ENCODE assay signal across 7 mouse cellular contexts in genomic region chr3:144616654-144617425, GRCm38 (mm10). TPM values are rescaled to one million over a fixed set of nuclear protein-coding genes. Genes with fewer than 3 reads are reported as not detected.
A peak's percentile ranks its signal among the peaks of the same experiment; 100 is the strongest.
DNase-seq lines count a peak whose midpoint lies in the region; ATAC-seq lines count a peak whose summit lies in the region.

No protein-coding gene starts in this region.

- no peaks in the 10 kb centered on the region for H3K36me3 ChIP-seq in embryonic facial prominence, embryonic 10.5 days (replicated peaks)
- H3K36me3 ChIP-seq in midbrain, embryonic 12.5 days, result no peaks in the 10 kb centered on the region

- intact Hi-C loops in left cerebral cortex, postnatal 4 days (cut with DNase I), result loop anchor here (5.0 kb wide), 1 partner anchor 165 kb away; no protein-coding TSS in a partner anchor

- H3K4me1 ChIP-seq in embryonic facial prominence, embryonic 10.5 days, result peaks cover 10% of the 10 kb centered on the region
- H3K4me1 ChIP-seq in midbrain, embryonic 12.5 days, result peaks cover 13% of the 10 kb centered on the region

- no peak overlapping the region for H3K9ac ChIP-seq in midbrain, embryonic 12.5 days (replicated peaks)

- 63% methylated on average over 8 of the region's 8 CpGs for WGBS in embryonic facial prominence, embryonic 10.5 days
- WGBS in midbrain, embryonic 12.5 days, result 51% methylated on average over 8 of the region's 8 CpGs

- 0 out of 2 replicates have a peak, but pooled peaks cover 2% of the 10 kb centered on the region for H3K9me3 ChIP-seq in embryonic facial prominence, embryonic 10.5 days
- no peaks in the 10 kb centered on the region for H3K9me3 ChIP-seq in midbrain, embryonic 12.5 days

- H3K4me2 ChIP-seq in midbrain, embryonic 12.5 days (replicated peaks), result no peak overlapping the region

- peak; percentile 89 for DNase-seq in adrenal gland, postnatal 14 days
- peak; percentile 81 for DNase-seq in embryonic facial prominence, embryonic 10.5 days (ENCODE audit: low spot score)
- DNase-seq in heart, adult 11 months, result peak; percentile 98
- peak; percentile 69 for DNase-seq in kidney, adult 11 months
- DNase-seq in left cerebral cortex, postnatal 4 days, result peak; percentile 87
- DNase-seq in skeletal muscle tissue, adult 2 months (ENCODE audit: low read depth, low spot score), result peak; percentile 89

- H3K27me3 ChIP-seq in embryonic facial prominence, embryonic 10.5 days (replicated peaks; ENCODE audit: low read depth, poor library complexity, severe bottlenecking), result no peaks in the 10 kb centered on the region
- H3K27me3 ChIP-seq in midbrain, embryonic 12.5 days, result no peaks in the 10 kb centered on the region

- H3K27ac ChIP-seq in embryonic facial prominence, embryonic 10.5 days (replicated peaks), result no peak overlapping the region
- H3K27ac ChIP-seq in midbrain, embryonic 12.5 days (replicated peaks), result peak overlapping the region; percentile 36

- no peak overlapping the region for H3K4me3 ChIP-seq in embryonic facial prominence, embryonic 10.5 days
- H3K4me3 ChIP-seq in midbrain, embryonic 12.5 days, result no peak overlapping the region

- peak; percentile 92 for ATAC-seq in midbrain, embryonic 12.5 days (ENCODE audit: low FRiP score, low read depth)

RNA-seq across cellular contexts. Expression of gene Selenof, which starts 46.7 kb away (rescaled TPM):
- total RNA-seq in adrenal gland, postnatal 14 days (2021), result 256 and 261 TPM in 2 replicates
- polyA plus RNA-seq in embryonic facial prominence, embryonic 10.5 days (2016; fragmentation: Nextera tagmentation; extraction: Ambion mirVana), result 452 and 456 TPM in 2 replicates
- 100 to 1,000 TPM; 248 to 253 TPM for total RNA-seq in left cerebral cortex, postnatal 4 days (2021)
- polyA plus RNA-seq in midbrain, embryonic 12.5 days (2016; fragmentation: Nextera tagmentation; extraction: Ambion mirVana), result 460 and 470 TPM in 2 replicates

RNA-seq across cellular contexts. Expression of gene Hs2st1, which starts 46.9 kb away (rescaled TPM):
- total RNA-seq in adrenal gland, postnatal 14 days (2021), result 16.1 and 18.3 TPM in 2 replicates
- polyA plus RNA-seq in embryonic facial prominence, embryonic 10.5 days (2016; fragmentation: Nextera tagmentation; extraction: Ambion mirVana), result 11.7 and 12.7 TPM in 2 replicates
- 10 to 100 TPM; 56.3 to 60.1 TPM for total RNA-seq in left cerebral cortex, postnatal 4 days (2021)
- polyA plus RNA-seq in midbrain, embryonic 12.5 days (2016; fragmentation: Nextera tagmentation; extraction: Ambion mirVana), result 25.1 and 29.2 TPM in 2 replicates
